Mouse (Mus musculus) left cerebral cortex, adult 11 months (tissue): ENCODE data around the gene Nol10.
A peak's percentile ranks its signal among the peaks of the same experiment; 100 is the strongest.

Experiments
- DNase-seq: peaks from one replicate; pipeline ENCODE4 v3.0.0; 2022; ENCODE audit warnings: low spot score

The Nol10 gene

DNA sequence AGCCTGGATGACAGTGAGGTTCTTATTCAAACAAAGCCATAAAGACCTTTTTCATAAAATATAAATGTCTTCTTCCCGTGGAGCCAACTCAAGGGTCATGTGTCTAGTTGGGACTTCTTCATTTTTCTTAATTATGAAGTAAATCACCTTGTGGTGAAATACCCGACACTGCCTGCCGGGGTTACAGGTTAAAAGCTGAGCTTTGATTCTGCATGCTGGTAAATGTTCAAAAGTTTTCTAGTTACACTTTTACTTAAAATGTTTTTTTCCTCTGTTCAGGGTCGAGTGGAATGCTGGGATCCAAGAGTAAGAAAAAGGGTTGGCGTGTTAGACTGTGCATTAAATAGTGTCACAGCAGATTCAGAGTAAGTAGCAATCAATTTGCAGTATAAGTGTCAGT lies 14.1 kb downstream of the Nol10 start:
- DNase-seq, result no peak

DNA sequence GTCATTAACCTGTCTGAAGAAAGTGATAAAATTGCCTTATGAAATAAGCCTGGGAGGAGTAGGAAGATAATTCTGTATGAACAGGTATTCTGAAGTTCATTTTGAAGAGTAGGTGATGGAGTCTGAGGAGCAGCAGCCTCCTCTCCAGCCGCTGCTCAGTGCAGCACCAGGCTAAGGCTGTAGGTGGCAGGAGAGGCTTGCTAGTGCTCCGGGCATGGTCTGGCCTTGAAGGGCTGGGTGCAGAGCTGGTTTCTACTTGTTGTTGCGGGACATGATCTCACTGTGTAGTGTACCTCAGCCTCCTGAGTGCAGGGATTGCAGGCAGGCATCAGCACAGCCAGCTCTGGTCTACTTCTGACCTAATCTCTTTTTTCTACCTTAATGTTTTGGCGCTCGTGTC lies 18.7 kb downstream of the Nol10 start:
- DNase-seq, result peak; percentile 49

DNA sequence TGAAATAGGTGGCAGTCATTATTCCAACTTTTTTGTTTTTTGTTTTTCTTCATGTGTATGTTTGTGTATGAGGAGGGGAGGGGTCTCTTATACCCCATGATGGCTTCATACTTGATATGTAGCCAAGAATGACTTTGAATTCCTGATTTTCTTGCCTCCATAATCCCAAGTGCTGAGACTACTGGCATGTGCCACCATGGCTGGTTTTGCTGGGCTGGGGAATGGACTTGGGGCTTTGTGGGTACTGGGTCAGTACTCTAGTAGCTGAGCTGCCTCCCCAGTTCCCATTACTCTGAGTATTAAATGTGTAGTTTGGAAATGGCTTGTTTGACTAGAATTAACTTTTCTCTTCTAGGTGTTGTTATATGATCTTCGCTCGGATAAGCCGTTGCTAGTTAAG lies 20.9 kb downstream of the Nol10 start:
- DNase-seq, result no peak

DNA sequence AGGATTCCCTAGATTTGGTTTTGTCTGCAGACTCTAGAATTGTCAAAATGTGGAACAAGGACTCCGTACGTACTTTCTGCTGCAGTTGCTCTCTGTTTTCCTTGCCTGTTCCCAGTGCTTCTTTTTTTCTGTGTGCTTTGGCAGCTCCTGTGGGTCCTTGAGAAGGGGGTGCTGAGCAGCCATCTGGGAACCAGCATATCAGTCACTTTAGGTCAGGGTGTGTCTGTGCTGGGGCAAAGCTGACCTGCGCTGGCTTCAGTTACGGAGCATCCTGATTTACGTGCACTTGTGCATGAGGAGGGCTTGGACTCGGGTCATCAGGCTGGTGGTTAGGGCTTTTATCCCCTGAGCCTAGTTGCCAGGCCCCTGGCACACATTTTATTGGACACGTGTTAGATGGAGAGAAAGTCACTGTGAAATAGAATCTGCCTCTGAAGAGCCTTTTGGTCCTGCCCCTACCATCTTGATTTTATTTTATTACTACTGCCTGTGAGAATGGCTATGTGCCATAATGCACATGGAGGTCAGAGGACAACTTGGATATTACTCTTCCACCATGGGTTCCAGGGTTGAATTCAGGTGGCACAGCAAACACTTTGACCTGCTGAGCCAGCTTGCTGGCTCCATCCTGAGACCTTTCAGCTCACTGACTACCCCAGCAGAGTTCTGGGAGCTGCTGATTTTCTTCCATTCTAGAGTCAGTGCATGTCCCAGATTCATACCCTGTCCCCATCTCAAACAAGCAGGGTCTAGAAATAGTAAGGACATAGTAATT lies 21.5 kb downstream of the Nol10 start:
- DNase-seq, result no peak

DNA sequence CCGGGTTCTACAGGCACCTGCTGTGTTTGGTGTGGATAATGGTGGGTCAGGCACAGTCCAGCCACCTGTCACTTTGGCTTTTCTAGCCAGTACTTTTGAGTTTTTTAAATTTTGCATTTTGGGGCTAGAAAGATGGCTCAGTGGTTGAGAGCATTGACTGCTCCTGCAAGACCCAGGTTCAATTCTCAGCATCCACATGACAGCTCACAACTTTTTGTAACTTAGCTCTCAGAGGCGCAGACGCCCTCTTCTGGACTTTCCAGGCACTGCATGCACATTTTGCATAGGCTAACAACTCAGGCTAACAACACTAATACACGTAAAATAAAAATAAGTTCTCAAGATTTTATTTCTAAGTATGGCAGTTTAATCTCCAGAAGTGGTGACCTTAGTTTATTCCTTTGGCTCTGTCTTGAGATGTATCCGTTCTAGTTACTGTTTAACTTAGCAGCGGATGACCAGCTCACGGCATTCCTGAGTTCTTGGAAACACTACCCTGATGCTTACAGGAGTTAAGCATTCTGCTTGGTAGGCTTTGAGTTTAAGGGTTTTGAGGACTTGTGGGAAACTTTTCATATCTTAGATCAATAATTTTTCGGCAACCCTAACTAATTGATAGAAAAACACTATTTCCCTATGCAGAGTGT lies 23.5 kb downstream of the Nol10 start:
- DNase-seq, result no peak

DNA sequence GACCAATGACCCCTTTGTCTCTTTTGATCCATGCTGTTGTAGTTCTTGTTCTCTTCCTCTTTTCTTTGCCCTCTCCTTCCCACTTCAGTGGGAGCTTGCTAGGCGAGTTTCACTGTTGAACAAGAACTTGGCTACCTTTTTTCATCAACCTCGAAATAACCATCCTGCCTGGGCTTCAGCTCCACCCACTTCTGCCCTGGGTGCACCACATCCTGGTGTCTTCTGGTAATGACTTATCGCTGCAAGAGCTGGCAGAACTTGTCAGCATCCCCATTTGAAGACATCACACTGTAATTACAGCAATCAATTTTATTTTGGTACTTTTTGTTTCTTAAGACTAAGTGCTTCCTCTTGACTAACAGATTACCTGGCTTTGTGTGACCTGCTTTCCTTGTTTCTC lies 24.4 kb downstream of the Nol10 start:
- DNase-seq, result no peak

DNA sequence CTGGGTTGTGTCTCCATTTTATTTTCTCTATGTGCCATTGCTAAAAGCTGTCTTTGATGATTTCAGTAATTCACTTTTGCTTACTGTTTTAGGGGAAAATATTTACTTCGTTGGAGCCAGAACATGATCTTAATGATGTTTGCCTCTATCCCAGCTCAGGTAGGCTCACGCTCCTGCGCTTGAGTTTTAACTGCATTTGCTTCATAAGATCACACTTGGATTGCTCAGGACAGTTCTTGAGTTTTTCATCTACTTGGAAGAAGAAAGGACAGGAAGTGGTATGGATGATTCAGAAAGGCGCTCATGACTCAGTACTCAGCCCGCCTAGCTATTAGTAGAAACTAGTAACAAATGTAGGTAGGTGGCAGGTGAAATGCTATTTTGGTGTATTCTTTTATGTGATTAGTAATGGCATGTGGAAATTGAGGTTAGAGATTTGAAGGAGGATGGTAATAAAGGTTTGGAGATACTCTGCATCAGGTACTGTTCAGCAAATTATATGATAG lies 25.3 kb downstream of the Nol10 start:
- DNase-seq, result no peak

DNA sequence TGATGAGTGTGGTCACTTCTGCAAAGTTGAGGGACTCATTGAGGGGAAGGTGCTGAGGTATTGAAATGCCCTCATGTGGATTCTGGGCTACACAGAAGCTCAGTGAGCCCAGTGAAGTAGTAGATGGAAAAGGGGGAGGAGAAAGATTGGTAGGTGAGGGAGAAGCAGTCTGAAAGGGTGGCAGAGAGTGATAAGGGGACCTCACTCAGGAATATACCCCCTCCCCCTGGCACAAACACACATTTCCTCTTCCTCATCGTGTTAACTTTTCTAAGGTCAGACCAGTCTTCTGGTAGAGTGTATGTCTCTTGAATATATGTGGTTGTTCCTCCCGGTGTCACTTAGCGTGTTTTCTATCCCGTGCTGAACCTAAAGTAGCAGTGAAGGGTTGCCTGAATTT lies 27.0 kb downstream of the Nol10 start:
- no peak for DNase-seq

DNA sequence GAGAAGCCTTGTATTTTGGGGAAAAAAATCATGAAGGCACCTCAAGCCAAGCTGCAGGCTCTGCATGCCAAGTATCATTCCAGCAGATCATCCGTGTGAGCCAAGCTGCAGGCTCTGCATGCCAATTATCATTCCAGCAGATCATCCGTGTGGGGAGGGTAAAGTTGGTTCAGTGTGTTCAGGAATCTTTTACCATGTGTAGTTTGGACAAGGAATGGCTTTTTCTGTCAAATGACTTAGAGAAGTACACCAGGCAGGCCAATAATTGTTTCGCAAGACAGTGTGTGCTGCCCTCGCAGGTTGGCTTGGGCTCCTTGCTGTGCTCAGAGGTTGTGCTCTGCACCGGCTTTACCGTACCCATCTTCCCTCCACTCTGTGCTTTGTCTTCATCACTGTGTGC lies 28.3 kb downstream of the Nol10 start:
- DNase-seq, result no peak

DNA sequence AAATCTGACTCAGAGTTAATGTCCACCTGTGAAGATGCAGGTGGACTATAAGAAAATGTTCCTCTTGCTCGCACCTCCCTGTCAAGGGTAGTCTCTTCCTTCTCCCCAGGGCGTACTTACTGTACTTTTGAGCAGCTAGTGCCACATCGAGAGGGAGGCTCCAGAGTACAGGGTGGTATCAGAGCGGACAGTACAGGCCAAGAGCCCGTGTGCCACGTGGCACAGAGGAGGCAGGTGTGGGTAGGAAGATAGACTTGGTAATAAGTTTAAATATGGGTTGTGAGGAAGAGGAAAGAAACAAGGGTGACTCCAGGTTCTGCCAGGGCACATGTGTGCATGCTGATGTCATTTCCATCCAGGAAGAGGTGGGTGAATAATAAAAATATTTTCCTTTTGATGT lies 32.7 kb downstream of the Nol10 start:
- no peak for DNase-seq

DNA sequence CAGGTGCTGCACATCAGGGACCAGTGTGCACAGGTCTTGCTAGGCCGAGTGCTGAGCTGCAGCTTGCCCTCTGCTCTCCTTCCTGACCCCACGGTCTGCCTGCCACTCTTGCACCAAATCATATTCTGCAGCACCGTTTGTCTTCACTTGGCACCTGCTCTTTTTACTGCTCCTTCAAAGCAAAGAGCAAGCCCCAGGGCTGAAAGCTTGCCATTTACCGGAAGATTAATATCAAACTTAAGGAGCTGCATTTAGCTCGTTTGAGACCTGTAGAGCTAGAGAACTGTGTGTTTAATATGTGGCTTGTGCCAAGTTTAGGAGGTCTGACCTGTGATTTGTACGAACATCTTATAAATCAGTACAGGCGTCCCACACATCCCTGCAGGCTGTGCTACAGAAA lies 34.5 kb downstream of the Nol10 start:
- no peak for DNase-seq

DNA sequence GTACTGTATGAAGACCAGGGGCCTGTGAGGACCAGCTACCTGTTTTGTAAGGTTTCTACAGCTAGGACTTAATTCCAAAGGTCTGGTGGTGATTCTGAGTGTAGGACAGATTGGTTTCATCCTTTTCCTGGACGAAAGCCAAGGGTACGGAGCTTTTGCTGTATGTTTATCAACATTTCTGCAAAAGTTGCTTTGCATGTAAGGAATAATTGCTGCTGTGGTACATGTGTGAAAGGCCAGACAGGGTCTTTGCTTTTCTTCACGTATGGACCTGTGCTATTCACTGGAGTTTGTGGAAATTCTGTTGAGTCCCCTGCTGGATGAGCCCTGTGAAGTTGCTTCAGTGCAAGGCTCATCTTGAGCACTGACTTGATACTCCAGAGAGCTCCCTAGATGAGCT lies 38.6 kb downstream of the Nol10 start:
- no peak for DNase-seq

DNA sequence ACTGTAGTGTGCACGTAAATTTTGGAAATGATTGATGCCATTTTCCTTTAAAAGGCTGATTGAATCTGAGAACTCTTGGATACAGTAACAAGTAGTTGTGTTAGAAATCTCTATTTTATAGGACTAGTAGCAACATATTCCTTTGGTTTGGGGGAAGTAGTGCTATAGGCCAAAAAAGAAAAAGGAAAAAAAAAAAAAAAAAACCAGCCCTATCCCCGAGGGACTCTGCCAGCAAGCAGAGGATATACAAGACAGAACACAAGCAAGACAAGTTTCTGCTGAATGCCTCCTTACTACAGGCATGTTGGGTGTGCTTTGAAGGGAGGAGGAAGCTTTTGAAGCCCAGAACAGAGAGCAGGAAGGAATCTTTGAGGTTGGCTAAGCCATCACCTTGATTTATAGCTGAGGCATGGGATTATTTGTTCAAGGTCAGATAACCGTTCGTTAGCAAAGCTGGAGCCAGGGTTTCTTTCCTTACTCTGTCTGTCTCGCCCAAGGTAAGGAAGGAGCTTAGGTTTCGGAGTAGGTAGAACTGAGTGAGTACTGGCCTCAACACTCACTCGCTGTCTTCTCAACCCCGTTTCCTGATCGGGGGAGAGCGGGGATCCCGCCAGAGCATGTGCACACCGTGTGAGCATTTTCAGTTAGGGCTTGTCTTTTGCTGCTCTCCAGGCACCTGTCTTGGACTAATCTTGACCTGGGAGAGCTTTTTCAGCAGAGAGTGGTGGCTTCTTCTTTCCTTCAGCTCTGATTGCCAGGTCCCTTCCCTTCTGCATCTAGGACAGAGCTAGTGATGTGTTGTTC lies 39.3 kb downstream of the Nol10 start:
- DNase-seq, result no peak

DNA sequence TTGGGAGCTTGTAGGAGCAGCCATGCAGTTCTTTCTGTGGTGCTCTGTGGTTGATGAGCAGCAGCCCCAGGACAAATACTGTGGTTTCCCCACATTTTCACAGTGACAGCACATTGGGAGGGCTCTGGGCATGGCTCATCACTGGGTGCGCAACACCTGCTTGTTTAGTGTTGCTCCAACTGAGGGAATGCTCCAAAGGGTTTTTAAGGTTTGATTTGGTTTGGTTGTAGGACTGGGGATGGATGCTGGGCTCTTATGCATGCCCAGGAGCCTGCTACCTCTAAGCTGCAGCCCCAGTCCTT lies 39.8 kb downstream of the Nol10 start:
- DNase-seq, result no peak

DNA sequence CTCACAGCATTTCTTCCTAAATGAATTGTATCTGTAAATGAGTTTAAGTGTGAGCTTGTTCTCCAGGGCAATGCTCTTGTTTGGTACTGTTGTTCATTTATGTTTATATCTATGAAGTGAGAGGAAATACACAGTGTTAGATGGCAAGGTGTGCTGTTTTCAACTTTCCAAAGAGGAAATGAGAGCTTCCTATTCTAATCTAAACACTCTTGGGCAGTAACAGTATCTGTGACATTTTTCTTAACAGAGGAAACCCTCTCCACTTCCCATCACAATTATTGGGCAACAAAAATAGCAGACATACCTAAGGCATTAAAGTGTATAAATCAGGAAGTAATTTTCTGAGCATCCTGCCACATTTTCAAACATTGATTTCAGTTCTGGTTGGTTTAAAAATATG lies 41.8 kb downstream of the Nol10 start:
- DNase-seq, result no peak

DNA sequence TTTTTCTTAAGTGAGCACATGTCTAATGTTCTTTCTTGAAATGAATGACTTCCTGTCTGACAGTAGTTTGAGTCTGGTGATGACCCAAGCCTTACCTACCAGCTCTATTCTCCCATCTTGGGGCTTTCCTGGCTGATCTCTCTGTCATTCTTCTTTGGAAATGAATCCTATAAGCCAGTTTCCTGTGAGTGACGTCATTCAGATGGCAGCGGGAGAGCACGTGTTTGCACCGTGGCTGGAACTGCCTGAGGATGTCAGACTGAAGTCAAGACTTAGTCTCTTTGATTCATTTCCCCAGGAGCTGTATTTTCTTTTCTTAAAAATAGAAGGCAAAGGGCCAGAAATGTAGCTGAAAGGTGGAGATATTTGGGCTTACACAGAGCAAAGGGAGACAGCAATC lies 42.3 kb downstream of the Nol10 start:
- no peak for DNase-seq

DNA sequence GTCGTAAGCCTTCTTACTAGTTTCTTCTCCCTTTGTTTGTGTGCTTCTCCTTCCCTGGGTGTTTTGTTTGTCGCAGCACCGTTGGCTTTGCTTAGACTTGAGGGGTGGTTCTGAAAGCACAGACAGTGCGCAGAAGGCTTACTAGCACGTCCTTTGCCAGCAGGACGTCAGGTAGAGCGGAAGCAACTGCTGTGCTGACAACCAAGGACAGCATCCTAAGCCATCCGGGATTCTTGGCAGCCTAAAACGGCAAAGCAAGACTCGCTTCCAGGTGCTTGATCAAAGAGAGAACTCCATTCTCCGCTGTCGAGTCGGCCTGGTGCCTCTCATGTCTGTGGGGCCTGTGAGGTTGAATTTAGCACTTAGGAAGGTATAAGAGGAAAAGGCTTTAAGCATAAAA lies 44.9 kb downstream of the Nol10 start:
- DNase-seq, result no peak

DNA sequence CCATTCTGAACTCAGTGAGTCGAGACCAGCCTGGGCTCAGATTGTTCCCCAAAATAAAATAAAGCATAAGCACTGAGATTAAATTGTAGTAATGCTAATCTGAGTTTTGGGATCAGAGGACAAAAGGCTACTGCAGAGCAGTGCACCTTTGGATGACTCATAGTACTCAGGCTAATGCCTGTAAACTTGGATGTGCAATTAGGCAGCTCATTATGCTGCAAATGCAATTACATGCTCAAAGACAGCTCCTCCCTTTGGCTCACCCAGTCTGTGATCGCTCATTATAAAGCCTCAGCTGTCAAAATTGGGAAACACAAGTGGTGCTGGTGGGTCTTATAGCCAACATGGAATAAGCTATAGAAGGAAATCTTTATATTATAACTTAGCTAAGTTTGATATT lies 48.9 kb downstream of the Nol10 start:
- no peak for DNase-seq

DNA sequence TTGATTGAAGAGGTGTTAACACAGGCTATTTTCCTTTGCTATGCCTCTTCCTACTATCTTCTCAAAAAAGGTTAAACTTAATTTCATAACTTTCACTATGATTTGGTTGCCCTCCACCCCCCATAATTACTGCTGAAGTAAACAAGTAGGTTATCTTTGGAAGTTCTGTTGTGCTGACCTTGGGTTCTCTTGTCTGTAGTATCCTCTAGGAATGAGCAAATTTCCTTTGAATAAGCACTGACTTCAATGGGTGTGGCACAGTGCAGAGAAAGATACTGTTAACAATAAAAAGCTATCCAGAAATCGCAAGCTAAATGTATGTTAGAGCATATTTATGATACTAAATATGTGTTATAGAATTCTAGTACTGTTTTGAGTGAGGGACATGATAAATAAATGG lies 53.2 kb downstream of the Nol10 start:
- DNase-seq, result no peak

DNA sequence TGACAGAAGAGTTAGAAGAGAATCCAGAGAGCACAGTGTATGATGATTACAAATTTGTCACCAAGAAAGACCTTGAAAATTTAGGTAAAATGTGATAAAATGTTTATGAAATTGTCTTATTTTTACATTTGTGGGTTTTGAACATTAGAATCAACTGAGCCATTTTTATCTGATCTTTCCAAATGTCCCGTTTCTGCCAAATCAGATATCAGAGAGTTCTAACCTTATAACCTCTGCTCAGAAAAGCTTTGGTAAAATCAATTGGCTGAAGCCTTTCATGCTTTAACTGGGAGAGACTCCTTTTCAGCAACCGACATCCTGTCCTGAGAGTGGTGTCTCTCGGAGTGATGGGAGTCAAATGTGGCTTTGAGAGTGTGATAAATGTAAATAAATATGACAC lies 53.9 kb downstream of the Nol10 start:
- no peak for DNase-seq

DNA sequence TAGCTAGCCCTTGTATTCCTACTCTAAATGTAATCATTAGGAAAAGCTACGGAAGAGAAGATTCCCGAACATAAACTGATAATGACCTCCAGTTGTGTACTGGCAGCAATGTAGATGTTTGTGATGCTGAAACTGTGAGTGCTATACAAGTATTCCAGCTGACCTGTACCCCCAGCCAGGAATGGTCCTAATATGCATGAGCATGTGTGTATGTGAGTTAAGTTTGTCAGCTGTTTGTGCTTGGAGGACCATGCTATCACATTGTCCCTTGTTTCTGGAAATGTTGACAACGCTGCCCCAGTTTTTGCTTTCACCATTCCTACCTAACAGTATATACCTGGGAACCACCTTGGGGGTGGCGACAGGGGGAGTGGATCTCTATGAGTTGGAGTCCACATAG lies 55.7 kb downstream of the Nol10 start:
- DNase-seq, result no peak

DNA sequence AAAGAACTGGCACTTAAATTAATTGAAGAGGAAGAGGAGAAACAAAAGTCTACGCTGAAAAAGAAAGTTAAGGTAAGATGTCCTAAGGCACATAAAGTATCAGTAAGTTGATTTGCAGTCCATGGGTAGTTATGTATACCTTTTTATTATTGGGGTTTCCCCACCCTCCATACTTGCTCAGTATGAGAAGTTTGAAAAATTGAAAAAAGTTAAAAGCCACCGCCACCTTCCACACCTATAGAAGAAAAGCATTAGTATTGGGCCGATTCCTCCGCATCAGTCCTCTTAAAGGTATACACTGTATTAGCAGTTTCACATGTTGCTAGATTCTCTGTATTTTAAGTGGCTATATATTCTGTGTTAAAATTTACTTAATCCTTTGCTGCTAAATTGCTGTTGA lies 58.6 kb downstream of the Nol10 start:
- no peak for DNase-seq

DNA sequence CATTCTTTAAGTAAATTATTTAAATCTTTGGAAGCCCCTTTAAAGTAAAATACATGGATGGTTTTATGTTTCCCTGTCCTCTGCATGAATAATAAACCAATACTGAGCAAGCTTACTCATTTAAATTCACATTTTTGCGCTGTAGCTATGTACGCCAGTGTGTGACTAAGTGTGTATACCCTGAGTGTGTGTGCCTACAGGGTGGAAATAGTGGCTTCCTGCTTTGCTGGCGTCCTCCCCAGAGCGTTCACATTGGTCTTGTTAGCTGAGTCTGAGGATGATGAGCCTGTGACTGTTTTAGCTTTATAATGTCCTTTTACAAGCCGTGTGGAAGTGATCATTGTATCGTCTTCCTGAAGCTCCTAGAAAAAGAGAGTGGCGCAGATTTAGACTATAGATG lies 60.1 kb downstream of the Nol10 start:
- DNase-seq, result no peak
